Mouse (Mus musculus): ENCODE results near the gene Dmwd. TPM values are rescaled to one million over a fixed set of nuclear protein-coding genes. Genes with fewer than 3 reads are reported as not detected.

Dmwd gene
- polyA plus RNA-seq, 1 experiment from 2014 or later = 16.8 TPM

DNA sequence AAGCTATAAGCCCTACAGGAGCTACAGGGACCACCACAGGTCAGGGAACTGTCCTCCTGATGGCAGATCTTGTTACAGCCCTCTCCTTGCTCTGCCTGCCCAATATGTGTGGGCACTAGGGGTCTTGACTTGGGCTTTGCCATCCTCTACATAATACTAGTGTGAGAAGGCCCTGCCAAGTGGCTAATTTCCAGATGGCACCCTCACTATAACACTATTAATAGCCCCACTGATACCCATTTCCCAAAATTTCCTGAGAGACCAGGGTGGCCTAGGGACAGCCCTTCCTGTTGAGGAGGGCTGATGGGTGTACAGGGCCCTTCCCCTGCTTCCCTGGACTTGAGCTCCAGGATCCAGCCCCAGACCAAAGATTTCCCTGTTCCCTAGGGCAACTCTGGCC, 21.8 kb downstream of the Dmwd start:
- Histone ChIP-seq H3K4me2 (replicated peaks) (peak overlapping the region; percentile 96; the same call in 1 of the 2 replicates), H3K4me3 (no peak overlapping the region), H3K4me1 (peaks cover 36% of the 10 kb centered on the region), H3K9me3 (peaks cover 7% of the 10 kb centered on the region), H3K36me3 (peaks cover 32% of the 10 kb centered on the region), H3K27ac (no peak overlapping the region), H3K27me3 (no peaks in the 10 kb centered on the region), H3K9ac (no peak overlapping the region)
- ATAC-seq (ENCODE audit: low FRiP score, low read depth) = no peak

GRCm38 (mm10) chr7:19098811-19099210, 22.8 kb downstream of the Dmwd start:
- WGBS = 64% methylated on average over 7 of the region's 7 CpGs
- Histone ChIP-seq H3K4me2 (replicated peaks) (no peak overlapping the region), H3K27ac (no peak overlapping the region), H3K4me1 (peaks cover 30% of the 10 kb centered on the region), H3K27me3 (no peaks in the 10 kb centered on the region), H3K4me3 (no peak overlapping the region), H3K36me3 (peaks cover 33% of the 10 kb centered on the region), H3K9ac (no peak overlapping the region), H3K9me3 (peaks cover 12% of the 10 kb centered on the region)
- no peak for ATAC-seq (ENCODE audit: low FRiP score, low read depth)

DNA sequence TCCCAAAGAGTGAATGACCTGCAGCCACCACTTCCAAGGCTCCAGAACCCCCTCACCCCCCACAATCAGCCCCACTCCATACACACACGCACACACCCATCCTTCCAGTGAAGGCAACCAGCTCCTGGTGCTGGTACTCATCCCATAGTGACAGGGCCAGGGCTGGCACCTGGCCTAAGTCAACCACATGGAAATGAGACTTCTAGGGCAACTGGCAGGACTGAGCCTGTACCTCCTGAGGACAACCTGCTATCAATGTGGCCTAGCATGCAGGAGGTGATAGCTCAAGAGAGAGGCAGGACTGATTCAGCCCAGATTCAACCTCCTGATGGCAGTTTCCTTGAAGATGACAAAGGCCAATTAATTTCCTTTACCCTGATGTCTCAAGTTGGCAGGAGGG, 24.3 kb downstream of the Dmwd start:
- no peak for ATAC-seq (ENCODE audit: low FRiP score, low read depth)
- H3K9ac ChIP-seq = no peak overlapping the region

DNA sequence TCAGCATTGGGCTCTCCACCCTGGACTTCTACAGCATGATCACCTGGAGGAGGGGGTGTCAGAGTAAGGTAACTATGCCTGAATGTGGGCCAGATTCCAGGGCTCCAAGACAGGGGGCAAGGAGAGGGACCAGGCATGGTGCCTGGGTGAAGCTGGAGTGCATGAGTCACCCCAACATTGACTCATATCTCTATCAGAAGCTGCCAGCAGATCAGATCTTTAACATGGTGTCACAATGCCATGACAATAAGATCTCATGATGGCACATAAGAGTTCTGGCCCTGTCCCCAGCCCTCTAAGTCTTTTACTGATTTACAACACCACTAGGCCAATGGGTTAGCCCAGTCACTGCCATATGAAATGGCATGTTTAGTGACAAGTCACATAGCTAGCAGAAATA, 27.7 kb downstream of the Dmwd start:
- no peak overlapping the region for H3K4me3 ChIP-seq
- peaks cover 9% of the 10 kb centered on the region for H3K36me3 ChIP-seq
- H3K9ac ChIP-seq = no peak overlapping the region
- no peak overlapping the region for H3K4me2 ChIP-seq (replicated peaks)
- H3K9me3 ChIP-seq = peaks cover 12% of the 10 kb centered on the region
- H3K27ac ChIP-seq = no peak overlapping the region
- H3K4me1 ChIP-seq = peaks cover 1% of the 10 kb centered on the region; the same call in 1 of the 2 replicates
- no peaks in the 10 kb centered on the region for H3K27me3 ChIP-seq
- no peak for ATAC-seq (ENCODE audit: low FRiP score, low read depth)

More for the DNA sequence above, 24.3 kb downstream of the Dmwd start:
- no peak overlapping the region for H3K4me3 ChIP-seq
- H3K9me3 ChIP-seq = peaks cover 12% of the 10 kb centered on the region
- no peaks in the 10 kb centered on the region for H3K27me3 ChIP-seq
- H3K4me1 ChIP-seq = peaks cover 30% of the 10 kb centered on the region
- no peak overlapping the region for H3K27ac ChIP-seq
- 67% methylated on average over 1 of the region's 1 CpGs for WGBS
- no peak overlapping the region for H3K4me2 ChIP-seq (replicated peaks)
- peaks cover 33% of the 10 kb centered on the region for H3K36me3 ChIP-seq

- H3K4me1 ChIP-seq = no peaks in the 10 kb centered on the region
- no peak overlapping the region for H3K4me2 ChIP-seq (replicated peaks)
- H3K4me3 ChIP-seq = no peak overlapping the region
- ATAC-seq (ENCODE audit: low FRiP score, low read depth) = no peak
- no peak overlapping the region for H3K27ac ChIP-seq
- H3K36me3 ChIP-seq = peaks cover 4% of the 10 kb centered on the region; the same call in 1 of the 2 replicates
- H3K9me3 ChIP-seq = peaks cover 12% of the 10 kb centered on the region
- 78% methylated on average over 2 of the region's 2 CpGs for WGBS
- no peaks in the 10 kb centered on the region for H3K27me3 ChIP-seq
- no peak overlapping the region for H3K9ac ChIP-seq
These were observed 28.5 kb downstream of the Dmwd start for GRCm38 (mm10) chr7:19104486-19104885.

- Histone ChIP-seq H3K27me3 (no peaks in the 10 kb centered on the region), H3K9ac (no peak overlapping the region), H3K4me1 (no peaks in the 10 kb centered on the region), H3K27ac (no peak overlapping the region), H3K4me2 (replicated peaks) (no peak overlapping the region), H3K36me3 (peaks cover 4% of the 10 kb centered on the region; the same call in 1 of the 2 replicates), H3K9me3 (peaks cover 10% of the 10 kb centered on the region), H3K4me3 (no peak overlapping the region)
- no peak for ATAC-seq (ENCODE audit: low FRiP score, low read depth)
- WGBS = 67% methylated on average over 3 of the region's 3 CpGs
These were observed 31.4 kb downstream of the Dmwd start for GRCm38 (mm10) chr7:19107436-19107835.

GRCm38 (mm10) chr7:19109565-19109964, 33.5 kb downstream of the Dmwd start:
- H3K4me1 ChIP-seq = no peaks in the 10 kb centered on the region

GRCm38 (mm10) chr7:19118028-19118771, 42.2 kb downstream of the Dmwd start, which contains the start of gene Gm4969:
TSS of gene Gm4969 (minus strand) at chr7:19118368.
- Histone ChIP-seq H3K9me3 (peaks cover 9% of the 10 kb centered on the region; the same call in 1 of the 2 replicates), H3K27ac (no peak within 1 kb of the TSS), H3K27me3 (no peaks in the 10 kb centered on the region), H3K9ac (peak within 1 kb of the TSS; percentile 39), H3K4me1 (peaks cover 22% of the 10 kb centered on the region), H3K4me3 (peak within 1 kb of the TSS; percentile 32), H3K4me2 (replicated peaks) (peak within 1 kb of the TSS; percentile 58), H3K36me3 (no peaks in the 10 kb centered on the region)
- ATAC-seq (ENCODE audit: low FRiP score, low read depth) = peak; percentile 41; the same call in 1 of the 2 replicates
- WGBS = 22% methylated on average over 64 of the region's 64 CpGs

More at GRCm38 (mm10) chr7:19109565-19109964, 33.5 kb downstream of the Dmwd start:
- Histone ChIP-seq H3K27me3 (no peaks in the 10 kb centered on the region), H3K4me3 (no peak overlapping the region), H3K9me3 (no peaks in the 10 kb centered on the region), H3K27ac (no peak overlapping the region), H3K36me3 (no peaks in the 10 kb centered on the region), H3K4me2 (replicated peaks) (no peak overlapping the region), H3K9ac (no peak overlapping the region)
- no peak for ATAC-seq (ENCODE audit: low FRiP score, low read depth)
- 78% methylated on average over 1 of the region's 1 CpGs for WGBS

DNA sequence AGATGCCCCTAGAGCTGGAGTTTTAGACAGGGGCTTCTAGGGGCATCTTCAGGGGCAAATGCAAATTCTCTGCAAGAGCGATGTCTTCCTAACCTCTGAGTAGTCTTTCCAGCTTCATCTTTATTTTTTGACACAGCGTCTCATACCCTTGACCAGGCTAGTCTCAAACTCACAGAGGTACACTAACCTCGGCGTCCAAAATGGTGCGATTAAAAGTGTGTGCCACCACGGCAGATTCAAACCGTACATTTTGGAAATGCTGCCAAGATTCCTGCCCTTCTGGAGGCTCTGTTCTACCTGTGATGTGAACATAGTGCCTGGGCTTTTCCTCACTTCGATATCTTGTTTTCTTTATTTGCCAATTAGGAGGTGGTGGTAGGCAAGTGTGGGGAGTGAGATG, 43.1 kb downstream of the Dmwd start:
- Histone ChIP-seq H3K4me2 (replicated peaks) (peak overlapping the region; percentile 9; the same call in 1 of the 2 replicates), H3K9me3 (peaks cover 9% of the 10 kb centered on the region; the same call in 1 of the 2 replicates), H3K9ac (no peak overlapping the region), H3K36me3 (no peaks in the 10 kb centered on the region), H3K27ac (no peak overlapping the region), H3K27me3 (no peaks in the 10 kb centered on the region), H3K4me3 (no peak overlapping the region; the same call in 1 of the 2 replicates), H3K4me1 (peaks cover 22% of the 10 kb centered on the region)
- peak; percentile 5; the same call in 1 of the 2 replicates for ATAC-seq (ENCODE audit: low FRiP score, low read depth)
- 89% methylated on average over 8 of the region's 8 CpGs for WGBS

DNA sequence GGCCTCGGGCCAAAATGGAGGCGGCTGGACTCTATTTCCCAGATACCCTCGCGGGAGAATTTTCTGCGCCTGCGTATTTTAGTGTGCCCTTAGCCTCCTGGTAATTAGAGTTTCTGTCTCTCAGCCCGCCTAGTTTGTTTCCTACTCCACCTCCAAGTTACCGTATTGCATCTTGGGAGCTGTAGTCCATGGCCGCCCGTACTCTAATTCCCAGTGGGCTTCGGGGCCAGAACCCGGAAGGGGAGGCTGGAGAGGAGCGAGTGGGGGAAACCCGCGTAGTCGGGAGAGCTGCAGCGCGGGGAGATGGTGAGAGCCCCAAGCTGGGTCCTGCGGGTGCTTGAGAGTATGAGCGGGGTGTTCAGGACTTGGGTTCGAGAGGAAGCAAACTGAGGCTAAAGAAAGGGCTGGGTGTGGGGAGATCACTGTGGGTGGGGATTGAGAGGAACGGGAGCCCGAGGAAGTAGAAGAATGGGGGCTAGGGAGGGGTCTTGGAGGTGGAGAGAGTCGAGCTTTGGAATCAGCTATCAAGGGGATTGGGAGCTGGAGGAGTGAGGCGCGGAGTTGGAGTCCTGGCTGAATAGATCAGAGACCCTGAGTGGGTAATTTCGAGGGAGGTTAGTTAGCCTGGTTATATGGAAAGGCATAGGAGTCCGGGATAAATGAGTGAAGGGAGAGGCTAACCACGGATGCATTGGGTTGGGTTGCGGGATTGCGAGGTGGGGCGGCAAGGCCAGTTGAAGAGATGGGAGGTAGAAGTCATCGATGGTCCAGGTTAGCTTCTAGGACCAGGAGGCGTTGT, 43.8 kb downstream of the Dmwd start, which contains the start of gene Fbxo46:
Gene Fbxo46 (plus strand): TSS at position 229 of the 799 bp plus-strand sequence.
- Histone ChIP-seq H3K9ac (peak within 1 kb of the TSS; percentile 83), H3K9me3 (peaks cover 9% of the 10 kb centered on the region; the same call in 1 of the 2 replicates), H3K36me3 (peaks cover 2% of the 10 kb centered on the region; the same call in 1 of the 2 replicates), H3K27me3 (no peaks in the 10 kb centered on the region), H3K4me2 (replicated peaks) (peak within 1 kb of the TSS; percentile 91), H3K27ac (peak within 1 kb of the TSS; percentile 28; the same call in 1 of the 2 replicates), H3K4me3 (peak within 1 kb of the TSS; percentile 71), H3K4me1 (peaks cover 22% of the 10 kb centered on the region)
- 4% methylated on average over 34 of the region's 34 CpGs for WGBS
- ATAC-seq (ENCODE audit: low FRiP score, low read depth) = peak; percentile 94

GRCm38 (mm10) chr7:19121686-19122085, 45.7 kb downstream of the Dmwd start:
- WGBS = 89% methylated on average over 4 of the region's 4 CpGs
- H3K4me3 ChIP-seq = no peak overlapping the region; the same call in 1 of the 2 replicates
- H3K27me3 ChIP-seq = no peaks in the 10 kb centered on the region
- peaks cover 5% of the 10 kb centered on the region for H3K36me3 ChIP-seq
- 0 out of 2 replicates have a peak, but pooled peaks cover 9% of the 10 kb centered on the region for H3K9me3 ChIP-seq
- H3K27ac ChIP-seq = no peak overlapping the region
- ATAC-seq (ENCODE audit: low FRiP score, low read depth) = no peak
- H3K9ac ChIP-seq = no peak overlapping the region
- H3K4me1 ChIP-seq = peaks cover 22% of the 10 kb centered on the region
- no peak overlapping the region; the same call in 1 of the 2 replicates for H3K4me2 ChIP-seq (replicated peaks)

- Histone ChIP-seq H3K36me3 (peaks cover 24% of the 10 kb centered on the region), H3K27me3 (no peaks in the 10 kb centered on the region), H3K9me3 (no peaks in the 10 kb centered on the region), H3K4me1 (peaks cover 15% of the 10 kb centered on the region), H3K4me3 (no peak overlapping the region), H3K4me2 (replicated peaks) (no peak overlapping the region), H3K9ac (peak overlapping the region; percentile 15; the same call in 1 of the 2 replicates), H3K27ac (no peak overlapping the region)
- ATAC-seq (ENCODE audit: low FRiP score, low read depth) = no peak
- 88% methylated on average over 6 of the region's 6 CpGs for WGBS
These were observed 48.7 kb downstream of the Dmwd start for GRCm38 (mm10) chr7:19124713-19125112.

Measured in limb, embryonic 13.5 days (tissue).